Mouse (Mus musculus) liver, adult 2 months (tissue): ENCODE data around the gene Tgfb2. TPM values are rescaled to one million over a fixed set of nuclear protein-coding genes. Genes with fewer than 3 reads are reported as not detected.

Experiments used
- DNase-seq: peaks from one replicate; pipeline ENCODE4 v3.0.0-alpha.2; 2011; ENCODE audit warnings: low read depth, low spot score; ENCODE audit errors: extremely low read depth
- H3K27ac ChIP-seq: fragments of 200-500 bp; replicated peaks from 2 replicates; pipeline ENCODE4 v1.5.1; 2012; ENCODE audit warnings: low read depth, mild to moderate bottlenecking, control low read depth, inconsistent platforms, low read length; ENCODE audit not compliant: insufficient read depth
- H3K27me3 ChIP-seq: fragments of 200-500 bp; 2 replicates; pipeline ENCODE4 v1.6.1; 2012; ENCODE audit warnings: mild to moderate bottlenecking, moderate library complexity, low read length, inconsistent platforms; ENCODE audit not compliant: control insufficient read depth, insufficient read depth
- H3K36me3 ChIP-seq: fragments of 200-500 bp; 2 replicates; pipeline ENCODE4 v1.6.1; 2012; ENCODE audit warnings: low read length, inconsistent platforms; ENCODE audit not compliant: control insufficient read depth, insufficient read depth
- H3K4me1 ChIP-seq: fragments of 200-500 bp; 2 replicates; pipeline ENCODE4 v1.6.1; 2011; ENCODE audit warnings: low read length; ENCODE audit not compliant: control insufficient read depth, insufficient read depth
- H3K4me3 ChIP-seq: fragments of 200-500 bp; 2 replicates; pipeline ENCODE4 v1.5.1; 2011; ENCODE audit warnings: low read depth, mild to moderate bottlenecking, control low read depth, low read length, moderate library complexity; ENCODE audit not compliant: insufficient read depth
- H3K79me2 ChIP-seq: fragments of 200-500 bp; 2 replicates; pipeline ENCODE4 v1.6.1; 2012; ENCODE audit warnings: inconsistent platforms, mild to moderate bottlenecking, low read length, moderate library complexity; ENCODE audit not compliant: control insufficient read depth, insufficient read depth
- H3K9ac ChIP-seq: fragments of 200-500 bp; 2 replicates; pipeline ENCODE4 v1.6.1; 2012; ENCODE audit warnings: low read depth, mild to moderate bottlenecking, control low read depth, inconsistent platforms, low read length
- CTCF ChIP-seq: fragments of 200-500 bp; IDR thresholded peaks from 2 replicates; pipeline ENCODE4 v1.5.1; 2011; ENCODE audit warnings: low read depth, low read length, control low read depth
- POLR2A ChIP-seq: fragments of 200-500 bp; IDR thresholded peaks from 2 replicates; pipeline ENCODE4 v1.6.1; 2011; ENCODE audit warnings: low read length, control low read depth; ENCODE audit not compliant: insufficient read depth; ENCODE audit errors: extremely low read depth
- WGBS: fragments of 180-500 bp; shearing (Covaris S2); methylation state at CpG from one replicate; pipeline ENCODE4 v1.1.7; 2018; 5-methylcytosine and 5-hydroxymethylcytosine counted together
- polyA plus RNA-seq: library from polyadenylated mRNA; depleted of rRNA; stranded (reverse); fragments of >200 nt; gene quantifications from 2 replicates; pipeline ENCODE4 v1.2.3, GENCODE M21; 2012
- total RNA-seq: library from RNA; depleted of rRNA; stranded (reverse); fragments of >200 nt; gene quantifications from 2 replicates; pipeline ENCODE4 v1.2.3, GENCODE M21; 2014

Gene Tgfb2
- total and polyA plus RNA-seq, 2 experiments: 0.12 to 0.28 TPM

GRCm38 (mm10) chr1:186674621-186675020 lies 31.2 kb downstream of the Tgfb2 start:
- 21% methylated on average over 3 of the region's 3 CpGs for WGBS
- no peak overlapping the region for H3K4me3 ChIP-seq

GRCm38 (mm10) chr1:186673166-186673565 lies 32.6 kb downstream of the Tgfb2 start:
- TF ChIP-seq POLR2A: no peak
- TF ChIP-seq CTCF: no peak
- H3K9ac ChIP-seq: no peak overlapping the region
- H3K4me3 ChIP-seq: no peak overlapping the region
- H3K27me3 ChIP-seq: no peaks in the 10 kb centered on the region
- no peaks in the 10 kb centered on the region for H3K4me1 ChIP-seq
- H3K79me2 ChIP-seq: no peaks in the 10 kb centered on the region
- H3K27ac ChIP-seq: no peak overlapping the region
- H3K36me3 ChIP-seq: no peaks in the 10 kb centered on the region
- WGBS: 93% methylated on average over 4 of the region's 4 CpGs
- no peak for DNase-seq

More at GRCm38 (mm10) chr1:186674621-186675020, 31.2 kb downstream of the Tgfb2 start:
- H3K79me2 ChIP-seq: no peaks in the 10 kb centered on the region
- H3K4me1 ChIP-seq: no peaks in the 10 kb centered on the region
- no peak overlapping the region for H3K9ac ChIP-seq
- peak; percentile 71 for DNase-seq
- no peak overlapping the region for H3K27ac ChIP-seq
- no peak for TF ChIP-seq CTCF
- no peak for TF ChIP-seq POLR2A
- no peaks in the 10 kb centered on the region for H3K27me3 ChIP-seq
- no peaks in the 10 kb centered on the region for H3K36me3 ChIP-seq

- DNase-seq: no peak
- H3K27ac ChIP-seq: no peak overlapping the region
- H3K27me3 ChIP-seq: no peaks in the 10 kb centered on the region
- H3K4me1 ChIP-seq: no peaks in the 10 kb centered on the region; the same call in 1 of the 2 replicates
- 83% methylated on average over 11 of the region's 11 CpGs for WGBS
- H3K9ac ChIP-seq: no peak overlapping the region
- TF ChIP-seq POLR2A: no peak
- no peak for TF ChIP-seq CTCF
- no peaks in the 10 kb centered on the region for H3K36me3 ChIP-seq
- no peak overlapping the region for H3K4me3 ChIP-seq
- H3K79me2 ChIP-seq: no peaks in the 10 kb centered on the region
These were observed 42.4 kb downstream of the Tgfb2 start for GRCm38 (mm10) chr1:186663412-186663811.

GRCm38 (mm10) chr1:186662996-186663395 lies 42.8 kb downstream of the Tgfb2 start:
- WGBS: 66% methylated on average over 10 of the region's 10 CpGs
- H3K27me3 ChIP-seq: no peaks in the 10 kb centered on the region

GRCm38 (mm10) chr1:186661206-186661921 lies 44.4 kb downstream of the Tgfb2 start:
- no peak for TF ChIP-seq CTCF
- TF ChIP-seq POLR2A: no peak
- DNase-seq: no peak
- 86% methylated on average over 15 of the region's 15 CpGs for WGBS
- Histone ChIP-seq H3K4me3 (no peak overlapping the region), H3K27ac (no peak overlapping the region), H3K36me3 (no peaks in the 10 kb centered on the region), H3K79me2 (no peaks in the 10 kb centered on the region), H3K4me1 (no peaks in the 10 kb centered on the region; the same call in 1 of the 2 replicates), H3K27me3 (no peaks in the 10 kb centered on the region), H3K9ac (no peak overlapping the region)

More at GRCm38 (mm10) chr1:186662996-186663395, 42.8 kb downstream of the Tgfb2 start:
- no peaks in the 10 kb centered on the region; the same call in 1 of the 2 replicates for H3K4me1 ChIP-seq
- no peaks in the 10 kb centered on the region for H3K36me3 ChIP-seq
- no peak overlapping the region for H3K27ac ChIP-seq
- H3K4me3 ChIP-seq: no peak overlapping the region
- TF ChIP-seq POLR2A: no peak
- no peak for TF ChIP-seq CTCF
- no peaks in the 10 kb centered on the region for H3K79me2 ChIP-seq
- no peak for DNase-seq
- no peak overlapping the region for H3K9ac ChIP-seq

GRCm38 (mm10) chr1:186658783-186659182 lies 47.0 kb downstream of the Tgfb2 start:
- no peaks in the 10 kb centered on the region; the same call in 1 of the 2 replicates for H3K4me1 ChIP-seq
- TF ChIP-seq POLR2A: no peak
- TF ChIP-seq CTCF: no peak
- no peaks in the 10 kb centered on the region for H3K36me3 ChIP-seq
- no peak overlapping the region for H3K4me3 ChIP-seq
- 94% methylated on average over 11 of the region's 11 CpGs for WGBS
- no peak overlapping the region for H3K9ac ChIP-seq
- H3K79me2 ChIP-seq: no peaks in the 10 kb centered on the region
- no peaks in the 10 kb centered on the region for H3K27me3 ChIP-seq
- DNase-seq: no peak
- H3K27ac ChIP-seq: no peak overlapping the region
